Mouse (Mus musculus): ENCODE results near the gene Sdccag8. TPM values are rescaled to one million over a fixed set of nuclear protein-coding genes. Genes with fewer than 3 reads are reported as not detected.

The Sdccag8 gene
- polyA plus RNA-seq, 1 experiment from 2014 or later, result 29.4 TPM

DNA sequence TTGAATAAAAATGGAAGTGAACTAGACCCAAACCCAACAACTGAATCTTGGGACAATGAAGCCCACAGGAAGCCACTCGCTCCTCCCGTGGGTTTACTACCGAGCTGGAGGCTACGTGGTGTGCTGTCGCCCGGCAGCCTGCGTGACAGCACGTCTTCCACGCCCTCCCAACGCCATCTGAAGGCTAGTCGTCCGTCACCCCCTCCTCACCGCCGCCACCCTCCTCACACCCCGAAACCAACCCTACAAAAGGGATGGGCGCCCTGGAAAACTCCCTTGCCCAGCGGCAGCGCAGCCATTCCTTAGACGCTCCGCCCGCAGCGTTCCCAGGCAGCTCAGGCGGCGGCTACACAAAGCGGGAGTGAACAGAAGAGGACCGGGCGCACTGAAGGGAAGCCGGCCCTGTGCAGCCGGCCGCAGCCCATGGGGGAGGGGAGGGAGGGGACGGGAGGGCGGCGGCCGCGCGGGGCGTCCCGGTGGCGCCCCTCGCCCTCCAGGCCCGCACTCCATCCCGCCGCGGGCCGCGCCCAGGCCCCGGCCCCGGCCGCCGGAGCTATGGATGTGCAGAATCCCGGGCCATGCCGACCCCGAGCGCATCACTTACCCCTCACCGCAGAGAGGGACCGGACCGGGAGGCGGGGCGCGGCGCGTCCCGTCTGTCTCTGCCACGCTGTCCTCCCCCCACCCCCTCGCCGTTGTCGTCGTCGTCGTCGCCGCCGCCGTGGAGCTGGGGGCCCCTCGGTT, 996 bp upstream of the Sdccag8 start:
- WGBS, result under 1% methylated on average over 57 of the region's 75 CpGs
- Histone ChIP-seq H3K36me3 (ENCODE audit: control insufficient read depth, insufficient read depth, low read length) (no peaks in the 10 kb centered on the region), H3K27ac (ENCODE audit: low read depth, low read length) (peak overlapping the region; percentile 96), H3K4me1 (ENCODE audit: control insufficient read depth, insufficient read depth, low read length) (peaks cover 6% of the 10 kb centered on the region; the same call in 1 of the 2 replicates), H3K9ac (ENCODE audit: low read length) (peak overlapping the region; percentile 86), H3K4me2 (peak overlapping the region; percentile 54), H3K27me3 (ENCODE audit: control insufficient read depth, insufficient read depth, low read length) (no peaks in the 10 kb centered on the region), H3K4me3 (ENCODE audit: low read depth, low read length) (peak overlapping the region; percentile 82), H3K9me3 (ENCODE audit: control insufficient read depth, low read length) (no peaks in the 10 kb centered on the region)
- peak; percentile 68 for ATAC-seq (ENCODE audit: low FRiP score)
- peak; percentile 97 for DNase-seq (ENCODE audit: low spot score, missing footprints)

GRCm38 (mm10) chr1:176814036-176814420, 432 bp upstream of the Sdccag8 start, which contains the start of gene Cep170:
Cep170 (minus strand) TSS chr1:176814067.
- Histone ChIP-seq H3K4me2 (peak within 1 kb of the TSS; percentile 54), H3K27ac (ENCODE audit: low read depth, low read length) (peak within 1 kb of the TSS; percentile 96), H3K9ac (ENCODE audit: low read length) (peak within 1 kb of the TSS; percentile 86), H3K9me3 (ENCODE audit: control insufficient read depth, low read length) (no peaks in the 10 kb centered on the region), H3K4me3 (ENCODE audit: low read depth, low read length) (peak within 1 kb of the TSS; percentile 82), H3K4me1 (ENCODE audit: control insufficient read depth, insufficient read depth, low read length) (peaks cover 6% of the 10 kb centered on the region; the same call in 1 of the 2 replicates), H3K36me3 (ENCODE audit: control insufficient read depth, insufficient read depth, low read length) (no peaks in the 10 kb centered on the region), H3K27me3 (ENCODE audit: control insufficient read depth, insufficient read depth, low read length) (no peaks in the 10 kb centered on the region)
- ATAC-seq (ENCODE audit: low FRiP score), result peak; percentile 96
- WGBS, result 1% methylated on average over 28 of the region's 28 CpGs
- DNase-seq (ENCODE audit: low spot score, missing footprints), result peak; percentile 100

DNA sequence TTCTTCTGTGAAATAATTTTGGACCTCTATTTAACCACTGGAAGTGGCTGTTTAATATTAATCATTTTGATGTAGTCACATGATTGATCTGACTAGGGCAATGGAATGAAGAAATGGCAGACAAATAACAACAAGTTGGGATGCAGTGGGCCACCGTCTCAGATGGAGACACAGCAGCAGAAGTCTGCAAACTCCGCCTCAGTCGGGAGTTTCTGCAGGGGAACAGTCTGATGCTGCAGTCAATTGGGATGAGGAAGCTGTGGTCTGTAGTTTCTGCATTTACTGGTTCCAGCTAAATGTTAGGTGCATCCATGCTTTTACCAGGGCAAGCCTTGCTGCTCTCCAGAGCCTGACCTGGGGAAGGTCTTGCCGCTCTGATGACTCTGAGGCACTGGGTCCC, 2.3 kb downstream of the Sdccag8 start:
- Histone ChIP-seq H3K36me3 (ENCODE audit: control insufficient read depth, insufficient read depth, low read length) (no peaks in the 10 kb centered on the region), H3K9ac (ENCODE audit: low read length) (no peak overlapping the region), H3K4me2 (no peak overlapping the region), H3K9me3 (ENCODE audit: control insufficient read depth, low read length) (no peaks in the 10 kb centered on the region), H3K27ac (ENCODE audit: low read depth, low read length) (no peak overlapping the region), H3K4me3 (ENCODE audit: low read depth, low read length) (no peak overlapping the region), H3K27me3 (ENCODE audit: control insufficient read depth, insufficient read depth, low read length) (no peaks in the 10 kb centered on the region), H3K4me1 (ENCODE audit: control insufficient read depth, insufficient read depth, low read length) (peaks cover 3% of the 10 kb centered on the region; the same call in 1 of the 2 replicates)
- DNase-seq (ENCODE audit: low spot score, missing footprints) (peak; percentile 69), ATAC-seq (ENCODE audit: low FRiP score) (no peak)
- 90% methylated on average over 4 of the region's 4 CpGs for WGBS

- no peak overlapping the region for H3K9ac ChIP-seq (ENCODE audit: low read length)
- H3K4me2 ChIP-seq, result no peak overlapping the region
- DNase-seq (ENCODE audit: low spot score, missing footprints) (no peak), ATAC-seq (ENCODE audit: low FRiP score) (no peak)
- H3K9me3 ChIP-seq (ENCODE audit: control insufficient read depth, low read length), result no peaks in the 10 kb centered on the region
- no peaks in the 10 kb centered on the region for H3K4me1 ChIP-seq (ENCODE audit: control insufficient read depth, insufficient read depth, low read length)
- H3K36me3 ChIP-seq (ENCODE audit: control insufficient read depth, insufficient read depth, low read length), result no peaks in the 10 kb centered on the region
- no peak overlapping the region for H3K4me3 ChIP-seq (ENCODE audit: low read depth, low read length)
- H3K27me3 ChIP-seq (ENCODE audit: control insufficient read depth, insufficient read depth, low read length), result no peaks in the 10 kb centered on the region
- no peak overlapping the region for H3K27ac ChIP-seq (ENCODE audit: low read depth, low read length)
- WGBS, result 83% methylated on average over 2 of the region's 2 CpGs
These were observed 3.7 kb downstream of the Sdccag8 start for GRCm38 (mm10) chr1:176818147-176818546.

GRCm38 (mm10) chr1:176818763-176819162, 4.3 kb downstream of the Sdccag8 start:
- no peaks in the 10 kb centered on the region for H3K36me3 ChIP-seq (ENCODE audit: control insufficient read depth, insufficient read depth, low read length)
- no peaks in the 10 kb centered on the region for H3K9me3 ChIP-seq (ENCODE audit: control insufficient read depth, low read length)
- 82% methylated on average over 6 of the region's 6 CpGs for WGBS
- no peak overlapping the region for H3K9ac ChIP-seq (ENCODE audit: low read length)
- DNase-seq (ENCODE audit: low spot score, missing footprints), result peak; percentile 59
- H3K4me3 ChIP-seq (ENCODE audit: low read depth, low read length), result no peak overlapping the region
- no peaks in the 10 kb centered on the region for H3K4me1 ChIP-seq (ENCODE audit: control insufficient read depth, insufficient read depth, low read length)
- no peak for ATAC-seq (ENCODE audit: low FRiP score)
- H3K27me3 ChIP-seq (ENCODE audit: control insufficient read depth, insufficient read depth, low read length), result no peaks in the 10 kb centered on the region
- H3K4me2 ChIP-seq, result no peak overlapping the region
- no peak overlapping the region for H3K27ac ChIP-seq (ENCODE audit: low read depth, low read length)

DNA sequence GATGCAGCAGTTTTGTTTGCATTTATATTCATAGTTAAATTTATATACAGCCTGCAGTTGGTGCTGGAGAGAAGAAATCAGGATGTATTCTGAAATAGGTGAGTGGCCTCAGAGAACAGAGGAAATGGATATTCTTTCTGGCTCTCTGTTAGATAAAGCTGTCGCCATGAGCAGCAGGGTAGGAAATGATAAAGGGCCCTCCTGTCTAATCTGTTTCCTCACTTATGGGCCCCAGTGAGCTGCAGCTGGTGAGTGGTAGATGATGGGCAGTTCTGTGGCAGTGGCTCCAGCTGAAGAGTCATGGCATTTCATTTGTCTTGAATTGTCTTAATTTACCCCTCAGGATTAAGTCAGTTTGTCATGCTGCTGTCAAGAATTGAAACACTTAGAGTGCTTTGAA, 7.5 kb downstream of the Sdccag8 start:
- H3K27ac ChIP-seq (ENCODE audit: low read depth, low read length), result no peak overlapping the region
- 44% methylated on average over 1 of the region's 1 CpGs for WGBS
- no peak for ATAC-seq (ENCODE audit: low FRiP score)

DNA sequence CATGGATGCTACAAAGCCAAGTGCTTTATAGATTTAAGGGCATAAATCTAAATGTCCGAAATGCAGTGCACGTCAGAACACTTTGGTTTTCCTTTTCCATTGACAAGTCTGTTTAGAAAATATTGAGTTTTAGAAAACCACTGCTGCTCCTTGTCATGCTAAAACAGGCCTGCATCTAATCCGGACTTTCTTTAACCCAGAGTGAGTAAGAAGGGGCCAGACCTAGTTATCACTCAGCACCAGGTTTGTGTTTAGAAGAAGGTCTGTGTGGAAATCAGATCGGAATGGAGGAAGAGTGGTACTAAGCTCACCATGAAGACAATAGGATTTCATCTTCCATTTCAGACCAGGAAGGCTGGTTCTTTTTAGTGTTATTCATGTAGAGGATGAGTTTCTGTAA, 8.5 kb downstream of the Sdccag8 start:
- H3K4me2 ChIP-seq, result no peak overlapping the region
- WGBS, result 88% methylated on average over 4 of the region's 4 CpGs
- H3K4me3 ChIP-seq (ENCODE audit: low read depth, low read length), result no peak overlapping the region
- H3K9ac ChIP-seq (ENCODE audit: low read length), result no peak overlapping the region
- ATAC-seq (ENCODE audit: low FRiP score) (no peak), DNase-seq (ENCODE audit: low spot score, missing footprints) (peak; percentile 54)
- H3K9me3 ChIP-seq (ENCODE audit: control insufficient read depth, low read length), result no peaks in the 10 kb centered on the region
- no peaks in the 10 kb centered on the region for H3K27me3 ChIP-seq (ENCODE audit: control insufficient read depth, insufficient read depth, low read length)
- no peaks in the 10 kb centered on the region for H3K4me1 ChIP-seq (ENCODE audit: control insufficient read depth, insufficient read depth, low read length)
- no peaks in the 10 kb centered on the region for H3K36me3 ChIP-seq (ENCODE audit: control insufficient read depth, insufficient read depth, low read length)
- H3K27ac ChIP-seq (ENCODE audit: low read depth, low read length), result no peak overlapping the region

More for the DNA sequence above, 7.5 kb downstream of the Sdccag8 start:
- no peak overlapping the region for H3K4me3 ChIP-seq (ENCODE audit: low read depth, low read length)
- no peaks in the 10 kb centered on the region for H3K36me3 ChIP-seq (ENCODE audit: control insufficient read depth, insufficient read depth, low read length)
- no peaks in the 10 kb centered on the region for H3K4me1 ChIP-seq (ENCODE audit: control insufficient read depth, insufficient read depth, low read length)
- H3K9ac ChIP-seq (ENCODE audit: low read length), result no peak overlapping the region
- DNase-seq (ENCODE audit: low spot score, missing footprints), result peak; percentile 76
- H3K27me3 ChIP-seq (ENCODE audit: control insufficient read depth, insufficient read depth, low read length), result no peaks in the 10 kb centered on the region
- H3K9me3 ChIP-seq (ENCODE audit: control insufficient read depth, low read length), result no peaks in the 10 kb centered on the region
- H3K4me2 ChIP-seq, result no peak overlapping the region

GRCm38 (mm10) chr1:176823889-176824288, 9.4 kb downstream of the Sdccag8 start:
- no peaks in the 10 kb centered on the region for H3K36me3 ChIP-seq (ENCODE audit: control insufficient read depth, insufficient read depth, low read length)
- no peak overlapping the region for H3K4me2 ChIP-seq
- no peaks in the 10 kb centered on the region for H3K4me1 ChIP-seq (ENCODE audit: control insufficient read depth, insufficient read depth, low read length)
- ATAC-seq (ENCODE audit: low FRiP score) (no peak), DNase-seq (ENCODE audit: low spot score, missing footprints) (peak; percentile 70)
- 90% methylated on average over 8 of the region's 8 CpGs for WGBS
- H3K4me3 ChIP-seq (ENCODE audit: low read depth, low read length), result no peak overlapping the region
- H3K27ac ChIP-seq (ENCODE audit: low read depth, low read length), result no peak overlapping the region
- H3K9ac ChIP-seq (ENCODE audit: low read length), result no peak overlapping the region
- H3K9me3 ChIP-seq (ENCODE audit: control insufficient read depth, low read length), result no peaks in the 10 kb centered on the region
- H3K27me3 ChIP-seq (ENCODE audit: control insufficient read depth, insufficient read depth, low read length), result no peaks in the 10 kb centered on the region

DNA sequence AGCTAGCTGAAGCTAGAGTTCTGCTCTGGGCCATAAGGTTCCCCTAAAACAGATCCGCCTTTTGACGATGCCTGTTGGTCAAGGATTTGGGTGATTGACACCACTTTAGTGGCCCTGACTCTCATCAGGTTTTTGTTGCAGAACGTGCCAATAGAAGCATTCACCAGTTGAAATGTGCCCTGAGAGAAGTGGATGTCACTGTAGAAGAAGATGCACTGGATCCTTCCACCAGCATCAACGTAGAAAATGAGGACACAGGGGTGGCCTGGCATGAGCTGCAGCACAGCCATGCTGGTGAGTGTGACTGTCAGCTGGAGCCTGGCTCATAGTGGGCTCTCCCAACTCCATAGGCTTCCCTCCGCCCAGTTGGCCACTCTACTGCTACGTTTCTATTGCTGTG, 10.2 kb downstream of the Sdccag8 start:
- Histone ChIP-seq H3K27me3 (ENCODE audit: control insufficient read depth, insufficient read depth, low read length) (no peaks in the 10 kb centered on the region), H3K4me3 (ENCODE audit: low read depth, low read length) (no peak overlapping the region), H3K36me3 (ENCODE audit: control insufficient read depth, insufficient read depth, low read length) (no peaks in the 10 kb centered on the region), H3K4me1 (ENCODE audit: control insufficient read depth, insufficient read depth, low read length) (no peaks in the 10 kb centered on the region), H3K9me3 (ENCODE audit: control insufficient read depth, low read length) (no peaks in the 10 kb centered on the region), H3K4me2 (no peak overlapping the region), H3K9ac (ENCODE audit: low read length) (no peak overlapping the region), H3K27ac (ENCODE audit: low read depth, low read length) (no peak overlapping the region)
- ATAC-seq (ENCODE audit: low FRiP score), result no peak
- peak; percentile 79 for DNase-seq (ENCODE audit: low spot score, missing footprints)
- WGBS, result 83% methylated on average over 6 of the region's 6 CpGs

All from midbrain, embryonic 11.5 days (tissue).